Mouse (Mus musculus) CD4-positive, CD25-positive, alpha-beta regulatory T cell (primary cell): ENCODE measurements around the gene Fat3. TPM values are rescaled to one million over a fixed set of nuclear protein-coding genes. Genes with fewer than 3 reads are reported as not detected.

Source experiments
- polyA plus RNA-seq: library from polyadenylated mRNA; unstranded; fragments of 100-300 nt; shearing (Covaris generic); gene quantifications from one replicate; pipeline ENCODE4 v1.2.1, GENCODE M21; 2017

Gene Fat3
- polyA plus RNA-seq, result 0.16 TPM

GRCm38 (mm10) chr9:16501186-16501711 is at the start of gene Fat3:
TSS of gene Fat3 (minus strand) at chr9:16501285.

GRCm38 (mm10) chr9:15874506-15875160 is 626.5 kb downstream of the Fat3 start, which contains the start of gene Mtnr1b:
TSS of gene Mtnr1b (minus strand) at chr9:15874556.

